Mouse (Mus musculus) liver, embryonic 13.5 days (tissue): ENCODE data around the gene Trit1. TPM values are rescaled to one million over a fixed set of nuclear protein-coding genes. Genes with fewer than 3 reads are reported as not detected.

ENCODE experiments used
- ATAC-seq: fragments of 200-750 bp; cut with Nextera tagmentation; 2 replicates; pipeline ENCODE4 v1.8.0; 2017; ENCODE audit warnings: low read depth, mild to moderate bottlenecking, moderate number of reproducible peaks, moderate library complexity
- DNase-seq: peaks from one replicate; pipeline ENCODE4 v3.0.0; 2022
- H3K27ac ChIP-seq: fragments of 300-500 bp; sonication (generic); 2 replicates; pipeline ENCODE4 v1.5.1; 2015; ENCODE audit warnings: moderate library complexity, mild to moderate bottlenecking, inconsistent platforms
- H3K27me3 ChIP-seq: fragments of 300-500 bp; sonication (generic); 2 replicates; pipeline ENCODE4 v1.6.1; 2015; ENCODE audit warnings: mild to moderate bottlenecking, inconsistent platforms
- H3K36me3 ChIP-seq: fragments of 300-500 bp; sonication (generic); 2 replicates; pipeline ENCODE4 v1.6.1; 2015; ENCODE audit warnings: mild to moderate bottlenecking, inconsistent platforms
- H3K4me1 ChIP-seq: fragments of 300-500 bp; sonication (generic); replicated peaks from 2 replicates; pipeline ENCODE4 v1.6.1; 2015; ENCODE audit warnings: inconsistent platforms
- H3K4me2 ChIP-seq: fragments of 300-500 bp; sonication (generic); 2 replicates; pipeline ENCODE4 v1.6.1; 2015; ENCODE audit warnings: inconsistent platforms, mild to moderate bottlenecking, moderate library complexity
- H3K4me3 ChIP-seq: fragments of 300-500 bp; sonication (generic); replicated peaks from 2 replicates; pipeline ENCODE4 v1.5.1; 2015; ENCODE audit warnings: mild to moderate bottlenecking, inconsistent platforms
- H3K9ac ChIP-seq: fragments of 300-500 bp; sonication (generic); 2 replicates; pipeline ENCODE4 v1.6.1; 2015; ENCODE audit warnings: mild to moderate bottlenecking, inconsistent platforms
- H3K9me3 ChIP-seq: fragments of 300-500 bp; sonication (generic); replicated peaks from 2 replicates; pipeline ENCODE4 v1.6.1; 2016; ENCODE audit warnings: inconsistent platforms
- WGBS: fragments of 180-500 bp; shearing (Covaris S2); methylation state at CpG from one replicate; pipeline ENCODE4 v1.1.7; 2015; ENCODE audit not compliant: insufficient replicate concordance; 5-methylcytosine and 5-hydroxymethylcytosine counted together
- polyA plus RNA-seq: library from polyadenylated mRNA; unstranded; fragments of >200 nt; fragmentation: Nextera tagmentation; extraction: Ambion mirVana; gene quantifications from 2 replicates; pipeline ENCODE4 v1.2.1, GENCODE M21; 2015

Trit1 gene
- 7.2 TPM in 2 replicates for polyA plus RNA-seq

DNA sequence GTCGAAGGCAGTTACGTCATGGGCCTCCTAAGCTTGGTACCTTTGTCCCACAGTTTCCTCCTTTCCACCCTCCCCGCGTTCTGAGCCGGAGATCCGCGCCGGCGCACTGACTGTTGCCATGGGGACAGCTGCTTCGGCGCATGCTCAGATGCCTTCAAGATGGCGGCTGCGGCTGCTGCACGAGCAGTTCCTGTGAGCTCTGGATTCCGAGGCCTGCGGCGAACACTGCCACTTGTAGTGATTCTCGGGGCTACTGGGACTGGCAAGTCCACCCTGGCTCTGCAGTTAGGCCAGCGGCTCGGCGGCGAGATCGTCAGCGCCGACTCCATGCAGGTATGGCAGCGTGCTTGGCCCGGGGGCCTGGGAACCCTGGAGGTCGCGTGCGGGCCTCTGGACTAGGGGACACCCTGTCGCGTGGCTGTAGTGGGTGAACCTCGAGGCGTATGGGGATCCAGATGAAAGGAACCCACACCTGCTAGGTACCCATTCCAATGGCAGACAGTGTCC is at the start of gene Trit1:
Gene Trit1, plus strand, starts transcription at position 147 of the 507 bp plus-strand sequence.
- WGBS: under 1% methylated on average over 34 of the region's 34 CpGs
- H3K4me1 ChIP-seq: peaks cover 32% of the 10 kb centered on the region
- peaks cover 16% of the 10 kb centered on the region for H3K36me3 ChIP-seq
- H3K4me3 ChIP-seq: peak within 1 kb of the TSS; percentile 82
- H3K27me3 ChIP-seq: no peaks in the 10 kb centered on the region; the same call in 1 of the 2 replicates
- peak within 1 kb of the TSS; percentile 63 for H3K27ac ChIP-seq
- ATAC-seq (peak; percentile 89), DNase-seq (peak; percentile 86)
- no peaks in the 10 kb centered on the region for H3K9me3 ChIP-seq
- peak within 1 kb of the TSS; percentile 81 for H3K4me2 ChIP-seq
- H3K9ac ChIP-seq: peak within 1 kb of the TSS; percentile 86

- 43% methylated on average over 4 of the region's 4 CpGs for WGBS
- Histone ChIP-seq H3K9me3 (no peaks in the 10 kb centered on the region), H3K27ac (no peak overlapping the region), H3K4me1 (no peaks in the 10 kb centered on the region), H3K4me3 (no peak overlapping the region), H3K9ac (no peak overlapping the region), H3K4me2 (no peak overlapping the region), H3K36me3 (no peaks in the 10 kb centered on the region), H3K27me3 (peaks cover 12% of the 10 kb centered on the region)
- no peak for DNase-seq
- no peak for ATAC-seq
Observed at GRCm38 (mm10) chr4:122968106-122968505, 48.3 kb upstream of the Trit1 start.

GRCm38 (mm10) chr4:122971191-122971590 is 45.2 kb upstream of the Trit1 start:
- H3K27me3 ChIP-seq: 0 out of 2 replicates have a peak, but pooled peaks cover 4% of the 10 kb centered on the region
- no peak overlapping the region for H3K9ac ChIP-seq
- H3K36me3 ChIP-seq: no peaks in the 10 kb centered on the region
- 58% methylated on average over 4 of the region's 4 CpGs for WGBS
- H3K27ac ChIP-seq: no peak overlapping the region
- H3K4me2 ChIP-seq: no peak overlapping the region
- DNase-seq (no peak), ATAC-seq (no peak)
- H3K9me3 ChIP-seq: no peaks in the 10 kb centered on the region
- no peak overlapping the region for H3K4me3 ChIP-seq
- H3K4me1 ChIP-seq: no peaks in the 10 kb centered on the region

DNA sequence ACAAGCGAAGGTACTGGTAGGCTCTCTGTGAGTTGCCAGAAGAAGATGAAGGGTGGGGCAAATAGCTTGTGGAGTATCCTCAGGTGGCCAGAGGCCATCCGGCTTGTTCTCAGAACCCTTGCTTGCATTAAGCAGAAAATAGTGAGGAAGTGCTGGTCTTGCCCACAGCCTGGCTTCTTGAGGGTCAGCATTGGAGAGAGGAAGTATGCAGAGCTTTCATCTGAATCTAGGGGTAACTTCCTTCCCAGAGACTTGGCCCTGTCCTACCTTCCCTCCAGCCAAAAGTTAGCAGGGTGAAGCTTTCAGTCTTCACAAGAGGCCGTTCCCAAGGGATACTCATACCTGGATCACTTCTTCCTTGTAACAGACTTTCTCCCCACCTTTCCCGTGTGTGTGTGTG is 44.8 kb upstream of the Trit1 start:
- H3K27me3 ChIP-seq: 0 out of 2 replicates have a peak, but pooled peaks cover 4% of the 10 kb centered on the region
- no peaks in the 10 kb centered on the region for H3K9me3 ChIP-seq
- no peak overlapping the region for H3K4me2 ChIP-seq
- ATAC-seq (no peak), DNase-seq (no peak)
- H3K4me1 ChIP-seq: no peaks in the 10 kb centered on the region
- WGBS: 54% methylated on average over 4 of the region's 4 CpGs
- H3K9ac ChIP-seq: no peak overlapping the region
- no peaks in the 10 kb centered on the region for H3K36me3 ChIP-seq
- no peak overlapping the region for H3K27ac ChIP-seq
- no peak overlapping the region for H3K4me3 ChIP-seq

DNA sequence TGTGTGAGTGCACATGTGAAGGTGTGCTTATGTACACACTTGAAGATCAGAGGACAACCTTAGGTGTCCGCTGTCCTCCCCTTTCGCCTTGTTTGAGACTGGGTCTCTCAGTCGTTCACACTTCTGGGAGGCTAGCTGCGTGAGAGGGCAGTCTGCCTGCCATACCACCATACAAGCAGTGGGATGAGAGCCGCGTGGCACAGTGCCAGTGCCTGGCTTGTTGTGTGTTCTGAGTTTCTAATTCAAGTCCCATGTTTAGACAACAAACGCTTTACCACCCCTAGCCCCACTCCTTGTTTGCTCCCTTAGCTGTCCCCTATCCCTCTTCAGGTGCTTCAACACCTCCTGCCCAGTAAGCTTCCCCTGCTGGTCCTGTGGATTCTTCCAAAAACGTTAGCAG is 44.3 kb upstream of the Trit1 start:
- no peak for ATAC-seq
- 53% methylated on average over 8 of the region's 8 CpGs for WGBS

GRCm38 (mm10) chr4:122974976-122975520 is 41.3 kb upstream of the Trit1 start:
- WGBS: 51% methylated on average over 5 of the region's 5 CpGs
- DNase-seq: no peak
- H3K36me3 ChIP-seq: no peaks in the 10 kb centered on the region
- no peak for ATAC-seq
- H3K27me3 ChIP-seq: 0 out of 2 replicates have a peak, but pooled peaks cover 4% of the 10 kb centered on the region
- H3K9me3 ChIP-seq: no peaks in the 10 kb centered on the region
- H3K9ac ChIP-seq: no peak overlapping the region
- H3K4me2 ChIP-seq: no peak overlapping the region
- H3K27ac ChIP-seq: no peak overlapping the region
- H3K4me3 ChIP-seq: no peak overlapping the region
- H3K4me1 ChIP-seq: no peaks in the 10 kb centered on the region

More for the DNA sequence above, 44.3 kb upstream of the Trit1 start:
- H3K4me3 ChIP-seq: no peak overlapping the region
- 0 out of 2 replicates have a peak, but pooled peaks cover 4% of the 10 kb centered on the region for H3K27me3 ChIP-seq
- H3K36me3 ChIP-seq: no peaks in the 10 kb centered on the region
- no peak overlapping the region for H3K27ac ChIP-seq
- no peak overlapping the region for H3K4me2 ChIP-seq
- H3K9ac ChIP-seq: no peak overlapping the region
- no peak for DNase-seq
- no peaks in the 10 kb centered on the region for H3K4me1 ChIP-seq
- no peaks in the 10 kb centered on the region for H3K9me3 ChIP-seq

GRCm38 (mm10) chr4:122976885-122977284 is 39.5 kb upstream of the Trit1 start:
- H3K4me2 ChIP-seq: no peak overlapping the region
- H3K36me3 ChIP-seq: no peaks in the 10 kb centered on the region
- ATAC-seq: no peak
- H3K4me1 ChIP-seq: no peaks in the 10 kb centered on the region
- WGBS: 61% methylated on average over 4 of the region's 4 CpGs
- H3K9me3 ChIP-seq: no peaks in the 10 kb centered on the region
- no peak overlapping the region for H3K27ac ChIP-seq
- no peak overlapping the region for H3K4me3 ChIP-seq
- 0 out of 2 replicates have a peak, but pooled peaks cover 4% of the 10 kb centered on the region for H3K27me3 ChIP-seq
- no peak for DNase-seq
- no peak overlapping the region for H3K9ac ChIP-seq

DNA sequence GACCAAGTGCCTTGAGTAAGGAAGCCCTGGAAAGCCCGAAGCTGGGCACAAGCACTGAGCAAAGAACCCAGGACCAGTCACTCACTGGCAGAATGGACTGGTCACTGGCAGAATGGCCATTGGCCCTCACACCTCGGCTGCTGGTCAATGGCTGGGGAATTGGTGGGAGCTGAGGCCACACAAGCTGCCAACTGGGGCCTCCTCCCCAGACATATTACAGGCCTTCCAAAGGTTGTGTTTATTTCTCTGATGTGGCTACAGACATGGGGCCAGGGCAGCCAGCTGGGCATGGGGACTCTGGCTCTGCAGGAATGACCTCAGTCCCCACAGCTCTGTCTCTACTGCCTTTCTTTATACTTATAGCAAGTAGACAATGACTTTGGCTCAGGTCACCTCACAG is 37.5 kb upstream of the Trit1 start:
- no peak overlapping the region for H3K27ac ChIP-seq
- ATAC-seq: no peak
- H3K4me1 ChIP-seq: no peaks in the 10 kb centered on the region
- H3K9ac ChIP-seq: no peak overlapping the region
- H3K36me3 ChIP-seq: no peaks in the 10 kb centered on the region
- H3K9me3 ChIP-seq: no peaks in the 10 kb centered on the region
- WGBS: 70% methylated on average over 2 of the region's 2 CpGs
- H3K27me3 ChIP-seq: peaks cover 24% of the 10 kb centered on the region
- H3K4me2 ChIP-seq: no peak overlapping the region
- DNase-seq: no peak
- no peak overlapping the region for H3K4me3 ChIP-seq

DNA sequence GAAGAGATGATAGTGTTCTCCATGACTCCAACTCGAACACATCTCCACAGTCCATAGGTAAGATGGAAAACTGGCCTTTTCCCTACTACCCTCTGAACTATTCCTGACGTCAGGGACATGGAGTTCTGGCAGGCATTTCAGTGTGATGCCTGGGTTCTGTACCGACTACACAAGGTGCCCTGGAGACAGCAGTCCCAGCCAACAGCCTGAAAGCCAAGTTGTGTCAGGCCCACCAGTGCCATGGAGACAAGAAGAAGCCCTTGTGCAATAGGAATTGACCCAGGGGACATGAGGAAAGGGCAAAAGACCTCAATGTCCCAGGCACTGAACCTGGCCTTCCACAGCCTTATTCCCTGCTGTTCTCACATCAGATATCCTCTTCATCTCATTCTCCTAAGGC is 36.6 kb upstream of the Trit1 start:
- DNase-seq: no peak
- 55% methylated on average over 3 of the region's 3 CpGs for WGBS
- Histone ChIP-seq H3K36me3 (no peaks in the 10 kb centered on the region), H3K4me1 (no peaks in the 10 kb centered on the region), H3K4me3 (no peak overlapping the region), H3K9ac (no peak overlapping the region), H3K27me3 (peaks cover 33% of the 10 kb centered on the region), H3K27ac (no peak overlapping the region), H3K9me3 (no peaks in the 10 kb centered on the region), H3K4me2 (no peak overlapping the region)
- no peak for ATAC-seq

- ATAC-seq (no peak), DNase-seq (no peak)
- Histone ChIP-seq H3K4me2 (no peak overlapping the region), H3K4me1 (no peaks in the 10 kb centered on the region), H3K9ac (no peak overlapping the region), H3K9me3 (no peaks in the 10 kb centered on the region), H3K27ac (no peak overlapping the region), H3K36me3 (no peaks in the 10 kb centered on the region), H3K27me3 (peaks cover 30% of the 10 kb centered on the region), H3K4me3 (no peak overlapping the region)
- WGBS: 47% methylated on average over 2 of the region's 2 CpGs
Observed at GRCm38 (mm10) chr4:122980684-122981083, 35.7 kb upstream of the Trit1 start.

DNA sequence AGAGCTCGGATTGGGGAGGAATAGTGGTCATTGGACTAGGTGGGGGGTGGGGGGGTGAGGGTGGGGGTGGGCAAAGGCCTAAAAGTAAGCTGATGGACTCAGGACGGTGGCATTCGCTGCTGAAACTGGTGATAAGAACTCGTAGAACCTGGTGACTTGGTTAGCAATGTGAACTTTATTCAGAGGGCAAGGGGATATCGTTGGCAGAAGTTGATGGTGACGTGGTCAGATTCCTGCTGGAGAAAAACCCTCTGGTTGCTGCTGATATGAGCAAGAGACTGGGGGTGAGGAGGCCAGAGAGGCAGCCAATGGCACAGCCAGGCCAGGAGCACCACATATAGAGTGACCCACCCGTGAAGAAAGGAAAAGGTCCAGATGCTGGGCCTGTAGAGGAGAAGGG is 35.2 kb upstream of the Trit1 start:
- no peak for ATAC-seq
- 26% methylated on average over 7 of the region's 7 CpGs for WGBS
- no peak overlapping the region for H3K4me3 ChIP-seq

GRCm38 (mm10) chr4:122981930-122982329 is 34.5 kb upstream of the Trit1 start:
- H3K4me3 ChIP-seq: no peak overlapping the region
- DNase-seq (no peak), ATAC-seq (no peak)
- H3K4me2 ChIP-seq: no peak overlapping the region
- no peaks in the 10 kb centered on the region for H3K9me3 ChIP-seq
- peaks cover 30% of the 10 kb centered on the region for H3K27me3 ChIP-seq
- no peak overlapping the region for H3K9ac ChIP-seq
- no peaks in the 10 kb centered on the region for H3K36me3 ChIP-seq
- no peak overlapping the region for H3K27ac ChIP-seq
- WGBS: 27% methylated on average over 3 of the region's 3 CpGs
- H3K4me1 ChIP-seq: no peaks in the 10 kb centered on the region

More for the DNA sequence above, 35.2 kb upstream of the Trit1 start:
- peaks cover 30% of the 10 kb centered on the region for H3K27me3 ChIP-seq
- H3K36me3 ChIP-seq: no peaks in the 10 kb centered on the region
- no peak for DNase-seq
- no peak overlapping the region for H3K27ac ChIP-seq
- no peak overlapping the region for H3K4me2 ChIP-seq
- no peaks in the 10 kb centered on the region for H3K4me1 ChIP-seq
- H3K9me3 ChIP-seq: no peaks in the 10 kb centered on the region
- no peak overlapping the region for H3K9ac ChIP-seq
